Mouse (Mus musculus) neural tube, embryonic 15.5 days (tissue): ENCODE results near the gene Uchl1. TPM values are rescaled to one million over a fixed set of nuclear protein-coding genes. Genes with fewer than 3 reads are reported as not detected.
A peak's percentile ranks its signal among the peaks of the same experiment; 100 is the strongest.

Experiments
- ATAC-seq: fragments of 200-750 bp; cut with Nextera tagmentation; 2 replicates; pipeline ENCODE4 v1.8.0; 2017; ENCODE audit warnings: mild to moderate bottlenecking, moderate TSS enrichment, moderate library complexity; ENCODE audit not compliant: low FRiP score
- H3K27ac ChIP-seq: fragments of 300-500 bp; sonication (generic); replicated peaks from 2 replicates; pipeline ENCODE4 v1.5.1; 2015; ENCODE audit warnings: mild to moderate bottlenecking, inconsistent platforms
- H3K27me3 ChIP-seq: fragments of 300-500 bp; sonication (generic); replicated peaks from 2 replicates; pipeline ENCODE4 v1.6.1; 2015; ENCODE audit warnings: inconsistent platforms
- H3K36me3 ChIP-seq: fragments of 300-500 bp; sonication (generic); 2 replicates; pipeline ENCODE4 v1.6.1; 2015; ENCODE audit warnings: inconsistent platforms
- H3K4me1 ChIP-seq: fragments of 300-500 bp; sonication (generic); 2 replicates; pipeline ENCODE4 v1.6.1; 2015; ENCODE audit warnings: inconsistent platforms
- H3K4me2 ChIP-seq: fragments of 300-500 bp; sonication (generic); 2 replicates; pipeline ENCODE4 v1.6.1; 2015; ENCODE audit warnings: inconsistent platforms, mild to moderate bottlenecking, moderate library complexity
- H3K4me3 ChIP-seq: fragments of 300-500 bp; sonication (generic); replicated peaks from 2 replicates; pipeline ENCODE4 v1.5.1; 2015; ENCODE audit warnings: mild to moderate bottlenecking, inconsistent platforms
- H3K9ac ChIP-seq: fragments of 300-500 bp; sonication (generic); replicated peaks from 2 replicates; pipeline ENCODE4 v1.6.1; 2015; ENCODE audit warnings: mild to moderate bottlenecking, inconsistent platforms
- H3K9me3 ChIP-seq: fragments of 300-500 bp; sonication (generic); replicated peaks from 2 replicates; pipeline ENCODE4 v1.6.1; 2016; ENCODE audit warnings: inconsistent platforms
- WGBS: fragments of 180-500 bp; shearing (Covaris S2); methylation state at CpG from one replicate; pipeline ENCODE4 v1.1.7; 2015; ENCODE audit warnings: mixed read lengths; 5-methylcytosine and 5-hydroxymethylcytosine counted together
- polyA plus RNA-seq: library from polyadenylated mRNA; unstranded; fragments of >200 nt; fragmentation: Nextera tagmentation; extraction: Ambion mirVana; gene quantifications from 2 replicates; pipeline ENCODE4 v1.2.1, GENCODE M21; 2015

The Uchl1 gene
- polyA plus RNA-seq, 1 experiment from 2014 or later: 1,502 TPM

GRCm38 (mm10) chr5:66712801-66713200, 36.9 kb downstream of the Uchl1 start:
- H3K27me3 ChIP-seq: no peaks in the 10 kb centered on the region
- ATAC-seq: no peak
- no peak overlapping the region for H3K4me2 ChIP-seq
- WGBS: 73% methylated on average over 6 of the region's 6 CpGs
- H3K9ac ChIP-seq: no peak overlapping the region
- 0 out of 2 replicates have a peak, but pooled peaks cover 2% of the 10 kb centered on the region for H3K4me1 ChIP-seq
- H3K4me3 ChIP-seq: no peak overlapping the region
- H3K9me3 ChIP-seq: no peaks in the 10 kb centered on the region
- H3K36me3 ChIP-seq: no peaks in the 10 kb centered on the region
- no peak overlapping the region for H3K27ac ChIP-seq

- Histone ChIP-seq H3K27me3 (no peaks in the 10 kb centered on the region), H3K4me1 (0 out of 2 replicates have a peak, but pooled peaks cover 2% of the 10 kb centered on the region), H3K4me2 (no peak overlapping the region), H3K9ac (no peak overlapping the region), H3K9me3 (no peaks in the 10 kb centered on the region), H3K36me3 (no peaks in the 10 kb centered on the region), H3K4me3 (no peak overlapping the region), H3K27ac (no peak overlapping the region)
- no peak for ATAC-seq
- 45% methylated on average over 4 of the region's 4 CpGs for WGBS
These were observed 39.6 kb downstream of the Uchl1 start for GRCm38 (mm10) chr5:66715498-66715931.

- Histone ChIP-seq H3K9ac (no peak overlapping the region), H3K27ac (no peak overlapping the region), H3K4me2 (no peak overlapping the region), H3K27me3 (no peaks in the 10 kb centered on the region), H3K9me3 (no peaks in the 10 kb centered on the region), H3K36me3 (no peaks in the 10 kb centered on the region), H3K4me1 (no peaks in the 10 kb centered on the region; the same call in 1 of the 2 replicates), H3K4me3 (no peak overlapping the region)
- 66% methylated on average over 4 of the region's 4 CpGs for WGBS
- ATAC-seq: no peak
These were observed 42.0 kb downstream of the Uchl1 start for GRCm38 (mm10) chr5:66717931-66718330.

GRCm38 (mm10) chr5:66718413-66718812, 42.5 kb downstream of the Uchl1 start:
- Histone ChIP-seq H3K27me3 (no peaks in the 10 kb centered on the region), H3K9me3 (no peaks in the 10 kb centered on the region), H3K27ac (no peak overlapping the region), H3K4me1 (peaks cover 4% of the 10 kb centered on the region; the same call in 1 of the 2 replicates), H3K9ac (no peak overlapping the region), H3K4me2 (no peak overlapping the region), H3K4me3 (no peak overlapping the region), H3K36me3 (no peaks in the 10 kb centered on the region)
- ATAC-seq: no peak
- 66% methylated on average over 3 of the region's 3 CpGs for WGBS

GRCm38 (mm10) chr5:66718880-66719279, 43.0 kb downstream of the Uchl1 start:
- WGBS: 79% methylated on average over 7 of the region's 7 CpGs
- no peak for ATAC-seq

GRCm38 (mm10) chr5:66720921-66721320, 45.0 kb downstream of the Uchl1 start:
- H3K9me3 ChIP-seq: no peaks in the 10 kb centered on the region
- H3K4me2 ChIP-seq: no peak overlapping the region
- H3K9ac ChIP-seq: no peak overlapping the region
- 20% methylated on average over 5 of the region's 5 CpGs for WGBS
- no peaks in the 10 kb centered on the region for H3K36me3 ChIP-seq
- no peak for ATAC-seq
- H3K4me3 ChIP-seq: no peak overlapping the region
- H3K4me1 ChIP-seq: peaks cover 4% of the 10 kb centered on the region; the same call in 1 of the 2 replicates
- H3K27ac ChIP-seq: no peak overlapping the region
- no peaks in the 10 kb centered on the region for H3K27me3 ChIP-seq

More at GRCm38 (mm10) chr5:66718880-66719279, 43.0 kb downstream of the Uchl1 start:
- Histone ChIP-seq H3K4me3 (no peak overlapping the region), H3K4me1 (peaks cover 4% of the 10 kb centered on the region; the same call in 1 of the 2 replicates), H3K36me3 (no peaks in the 10 kb centered on the region), H3K4me2 (no peak overlapping the region), H3K9me3 (no peaks in the 10 kb centered on the region), H3K9ac (no peak overlapping the region), H3K27me3 (no peaks in the 10 kb centered on the region), H3K27ac (no peak overlapping the region)

- H3K9me3 ChIP-seq: no peaks in the 10 kb centered on the region
- no peaks in the 10 kb centered on the region for H3K36me3 ChIP-seq
- H3K4me1 ChIP-seq: peaks cover 4% of the 10 kb centered on the region; the same call in 1 of the 2 replicates
- no peak overlapping the region for H3K4me3 ChIP-seq
- H3K27me3 ChIP-seq: no peaks in the 10 kb centered on the region
- H3K9ac ChIP-seq: no peak overlapping the region
- 73% methylated on average over 9 of the region's 9 CpGs for WGBS
- no peak overlapping the region for H3K27ac ChIP-seq
- ATAC-seq: no peak
- no peak overlapping the region for H3K4me2 ChIP-seq
These were observed 46.7 kb downstream of the Uchl1 start for GRCm38 (mm10) chr5:66722586-66722985.

- Histone ChIP-seq H3K9me3 (no peaks in the 10 kb centered on the region), H3K4me3 (no peak overlapping the region), H3K36me3 (no peaks in the 10 kb centered on the region), H3K9ac (no peak overlapping the region), H3K27me3 (no peaks in the 10 kb centered on the region), H3K4me2 (no peak overlapping the region), H3K27ac (0 out of 2 replicates have a peak overlapping the region, but pooled peaks have one; percentile 41), H3K4me1 (peaks cover 4% of the 10 kb centered on the region; the same call in 1 of the 2 replicates)
- 61% methylated on average over 4 of the region's 4 CpGs for WGBS
- no peak for ATAC-seq
These were observed 47.1 kb downstream of the Uchl1 start for GRCm38 (mm10) chr5:66723037-66723436.

GRCm38 (mm10) chr5:66723626-66724025, 47.7 kb downstream of the Uchl1 start:
- H3K36me3 ChIP-seq: no peaks in the 10 kb centered on the region
- no peak overlapping the region for H3K4me2 ChIP-seq
- no peaks in the 10 kb centered on the region for H3K9me3 ChIP-seq
- no peak overlapping the region for H3K4me3 ChIP-seq
- WGBS: 86% methylated on average over 3 of the region's 3 CpGs
- ATAC-seq: no peak
- 0 out of 2 replicates have a peak overlapping the region, but pooled peaks have one; percentile 41 for H3K27ac ChIP-seq
- no peaks in the 10 kb centered on the region for H3K27me3 ChIP-seq
- H3K9ac ChIP-seq: no peak overlapping the region
- peaks cover 4% of the 10 kb centered on the region; the same call in 1 of the 2 replicates for H3K4me1 ChIP-seq

- WGBS: 95% methylated on average over 4 of the region's 4 CpGs
- H3K27ac ChIP-seq: no peak overlapping the region
- ATAC-seq: no peak
- no peaks in the 10 kb centered on the region for H3K9me3 ChIP-seq
- H3K27me3 ChIP-seq: no peaks in the 10 kb centered on the region
- H3K4me2 ChIP-seq: no peak overlapping the region
- H3K36me3 ChIP-seq: no peaks in the 10 kb centered on the region
- H3K9ac ChIP-seq: no peak overlapping the region
- peaks cover 10% of the 10 kb centered on the region for H3K4me1 ChIP-seq
- H3K4me3 ChIP-seq: no peak overlapping the region
These were observed 53.4 kb downstream of the Uchl1 start for GRCm38 (mm10) chr5:66729306-66729705.

- peak overlapping the region; percentile 46 for H3K4me2 ChIP-seq
- peaks cover 10% of the 10 kb centered on the region for H3K4me1 ChIP-seq
- H3K27ac ChIP-seq: peak overlapping the region; percentile 67
- no peaks in the 10 kb centered on the region for H3K9me3 ChIP-seq
- H3K9ac ChIP-seq: no peak overlapping the region
- 12% methylated on average over 11 of the region's 11 CpGs for WGBS
- H3K4me3 ChIP-seq: 0 out of 2 replicates have a peak overlapping the region, but pooled peaks have one; percentile 5
- H3K36me3 ChIP-seq: no peaks in the 10 kb centered on the region
- peak; percentile 97 for ATAC-seq
- no peaks in the 10 kb centered on the region for H3K27me3 ChIP-seq
These were observed 54.9 kb downstream of the Uchl1 start for GRCm38 (mm10) chr5:66730621-66731301.

- 20% methylated on average over 1 of the region's 1 CpGs for WGBS
- Histone ChIP-seq H3K9me3 (no peaks in the 10 kb centered on the region), H3K27me3 (no peaks in the 10 kb centered on the region), H3K27ac (peak overlapping the region; percentile 67), H3K36me3 (no peaks in the 10 kb centered on the region), H3K4me1 (peaks cover 10% of the 10 kb centered on the region), H3K4me3 (no peak overlapping the region), H3K4me2 (peak overlapping the region; percentile 46), H3K9ac (no peak overlapping the region)
- ATAC-seq: no peak
These were observed 55.4 kb downstream of the Uchl1 start for GRCm38 (mm10) chr5:66731302-66731697.
